Comparison of ENCODE assay signal across 41 mouse cellular contexts in genomic region chr5:11416691-11417090, GRCm38 (mm10). TPM values are rescaled to one million over a fixed set of nuclear protein-coding genes. Genes with fewer than 3 reads are reported as not detected.
"Had no signal": no experiment of that assay in that cellular context is flagged by ENCODE, and none has a peak within 500 bp of the region (broad histone marks: within the 10 kb centered on the region; RNA-seq: fewer than 3 reads in every experiment).

No protein-coding gene starts in this region.

RNA-seq across cellular contexts. Expression of gene Gm8897, which starts 0.5 kb away (rescaled TPM):
- total RNA-seq: heart, postnatal 10 days; heart, postnatal 14 days; heart, postnatal 25 days; heart, postnatal 36 days; heart, postnatal 4 days; hematopoietic stem cell, adult 5-6 weeks; hindbrain, postnatal 0 days; layer of hippocampus, adult 18-20 months; layer of hippocampus, adult 2 months; layer of hippocampus, adult 8-10 months; layer of hippocampus, postnatal 10 days; layer of hippocampus, postnatal 14 days; layer of hippocampus, postnatal 25 days; layer of hippocampus, postnatal 36 days; left cerebral cortex, adult 18-20 months; left cerebral cortex, adult 2 months had no signal
- polyA plus RNA-seq: heart, embryonic 10.5 days; heart, embryonic 11.5 days; heart, embryonic 12.5 days; heart, embryonic 13.5 days; heart, embryonic 14.5 days; heart, embryonic 15.5 days; heart, embryonic 16.5 days; heart, postnatal 0 days; hindbrain, embryonic 10.5 days; hindbrain, embryonic 11.5 days; hindbrain, embryonic 12.5 days; hindbrain, embryonic 13.5 days; hindbrain, embryonic 14.5 days; hindbrain, embryonic 15.5 days; hindbrain, embryonic 16.5 days; hindbrain, postnatal 0 days; inflammation-experienced regulatory T-cells, adult 6 months; intestine, embryonic 14.5 days; intestine, embryonic 15.5 days; intestine, embryonic 16.5 days; intestine, postnatal 0 days; kidney, adult 2 months; kidney, embryonic 15.5 days; kidney, embryonic 16.5 days; kidney, postnatal 0 days; large intestine, adult 2 months had no signal
